Mouse (Mus musculus) lung, adult 2 months (tissue): ENCODE measurements around the gene Gin1.

Experiments
- CTCF ChIP-seq: fragments of 200-500 bp; IDR thresholded peaks from 2 replicates; pipeline ENCODE4 v1.5.1; 2011; ENCODE audit warnings: mild to moderate bottlenecking, low read length, control low read depth; ENCODE audit not compliant: insufficient read depth
- POLR2A ChIP-seq: fragments of 200-500 bp; IDR thresholded peaks from 2 replicates; pipeline ENCODE4 v1.6.1; 2011; ENCODE audit warnings: low read depth, mild to moderate bottlenecking, control low read depth, low read length, borderline replicate concordance; ENCODE audit errors: extremely low read depth

GRCm38 (mm10) chr1:97726730-97727129, 43.2 kb upstream of the Gin1 start:
- TF ChIP-seq POLR2A (no peak), CTCF (peak; percentile 52)
